Mouse (Mus musculus) kidney, postnatal 36 days (tissue): Measurements from ENCODE around the gene Elovl5.

Experiments
- DNase-seq, 2 experiments: peaks; one replicate each; pipeline ENCODE4 v3.0.0; 2021 to 2022; ENCODE audit warnings: mixed read lengths in 2 of 2

The Elovl5 gene

DNA sequence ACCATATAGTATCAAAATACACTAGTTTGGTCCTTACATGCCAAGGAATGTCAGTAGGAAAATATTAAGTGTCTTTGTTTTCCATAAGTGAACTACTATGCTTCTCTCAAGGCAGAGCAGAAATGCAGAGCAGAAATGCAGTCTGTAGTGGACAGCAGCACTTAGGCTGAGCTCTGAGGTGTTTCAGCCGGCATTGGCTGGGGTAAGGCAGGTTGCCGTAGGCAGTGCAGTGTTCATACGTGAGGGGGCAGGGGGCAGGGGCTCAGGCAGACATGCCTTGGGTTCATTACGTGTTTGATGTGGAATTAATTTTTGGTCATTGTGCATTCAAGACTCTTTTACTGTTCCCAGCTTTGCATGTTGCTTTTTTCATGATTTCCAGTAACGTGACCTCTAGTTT lies 12.1 kb downstream of the Elovl5 start:
- DNase-seq = no peak

DNA sequence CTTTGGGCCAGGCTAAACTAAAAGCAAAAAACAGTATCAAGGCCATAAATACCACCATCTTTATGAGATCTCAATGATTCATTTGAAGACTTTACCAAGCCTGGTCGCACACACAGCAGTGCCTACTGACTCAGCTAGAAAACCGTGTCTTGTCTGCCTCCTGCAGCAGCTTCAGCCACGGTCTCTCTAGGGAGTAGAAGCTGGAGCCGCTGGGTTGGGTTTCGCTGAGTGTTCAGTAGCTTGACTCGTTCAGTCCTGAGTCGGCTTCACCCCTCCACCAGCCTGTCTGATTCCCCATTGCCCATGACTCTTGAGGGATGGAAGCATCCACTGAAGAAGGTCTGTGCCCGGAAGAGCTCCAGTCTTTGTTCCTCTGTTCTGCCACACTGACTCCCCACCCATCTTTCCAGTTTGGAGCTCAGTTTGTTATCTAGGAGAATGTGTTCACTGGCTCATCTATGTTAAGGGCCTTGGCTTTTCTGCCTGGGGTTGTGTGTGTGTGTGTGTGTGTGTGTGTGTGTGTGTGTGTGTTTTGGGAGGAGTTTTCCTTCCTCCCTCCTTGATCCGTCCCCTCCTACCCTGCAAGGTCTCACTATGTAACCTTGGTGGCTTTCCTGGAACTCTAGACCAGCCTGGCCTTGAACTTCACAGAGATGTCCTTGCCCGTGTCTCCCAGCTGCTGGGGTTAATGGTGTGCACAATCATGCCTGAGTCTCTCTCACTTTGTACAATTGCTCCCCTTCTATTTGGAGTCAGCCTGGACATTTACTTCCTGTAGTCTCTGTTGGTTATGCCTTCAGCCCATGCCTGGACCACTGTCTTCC lies 13.1 kb downstream of the Elovl5 start:
- no peak for DNase-seq

DNA sequence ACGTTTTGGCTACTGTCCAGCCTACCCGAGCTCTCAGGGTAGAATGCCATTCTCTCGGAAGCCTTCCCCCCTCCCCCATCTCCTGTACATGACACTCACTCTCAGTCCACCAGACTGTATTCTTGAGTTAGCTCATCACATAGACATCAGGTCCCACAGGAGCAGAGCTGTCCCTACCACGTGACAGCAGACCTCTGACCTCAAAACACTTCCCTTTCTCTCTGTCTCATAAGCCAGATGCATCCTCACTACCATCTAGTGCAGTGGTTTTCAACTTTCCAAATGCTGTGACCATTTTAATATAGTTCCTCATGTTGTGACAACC lies 13.7 kb downstream of the Elovl5 start:
- DNase-seq = no peak

DNA sequence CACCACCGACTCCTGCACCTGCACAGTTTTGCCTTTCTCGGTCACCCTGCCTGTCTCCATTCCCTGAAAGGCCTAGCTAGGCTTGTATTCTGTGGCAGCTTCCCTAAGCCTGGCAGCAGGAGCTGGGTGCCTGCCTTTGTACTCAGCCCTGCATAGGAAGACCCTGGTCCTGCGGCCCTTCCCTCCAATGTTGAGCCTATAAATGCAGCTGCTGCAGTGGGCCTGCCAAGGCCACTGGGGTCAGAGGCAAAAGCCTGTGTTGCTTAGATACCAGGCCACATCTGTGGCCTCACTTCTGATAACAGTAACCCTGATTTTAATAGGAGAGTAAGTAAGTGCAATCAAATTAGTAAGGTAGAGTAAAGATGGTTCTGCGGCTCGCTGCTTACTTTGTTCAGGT lies 14.6 kb downstream of the Elovl5 start:
- DNase-seq = no peak

DNA sequence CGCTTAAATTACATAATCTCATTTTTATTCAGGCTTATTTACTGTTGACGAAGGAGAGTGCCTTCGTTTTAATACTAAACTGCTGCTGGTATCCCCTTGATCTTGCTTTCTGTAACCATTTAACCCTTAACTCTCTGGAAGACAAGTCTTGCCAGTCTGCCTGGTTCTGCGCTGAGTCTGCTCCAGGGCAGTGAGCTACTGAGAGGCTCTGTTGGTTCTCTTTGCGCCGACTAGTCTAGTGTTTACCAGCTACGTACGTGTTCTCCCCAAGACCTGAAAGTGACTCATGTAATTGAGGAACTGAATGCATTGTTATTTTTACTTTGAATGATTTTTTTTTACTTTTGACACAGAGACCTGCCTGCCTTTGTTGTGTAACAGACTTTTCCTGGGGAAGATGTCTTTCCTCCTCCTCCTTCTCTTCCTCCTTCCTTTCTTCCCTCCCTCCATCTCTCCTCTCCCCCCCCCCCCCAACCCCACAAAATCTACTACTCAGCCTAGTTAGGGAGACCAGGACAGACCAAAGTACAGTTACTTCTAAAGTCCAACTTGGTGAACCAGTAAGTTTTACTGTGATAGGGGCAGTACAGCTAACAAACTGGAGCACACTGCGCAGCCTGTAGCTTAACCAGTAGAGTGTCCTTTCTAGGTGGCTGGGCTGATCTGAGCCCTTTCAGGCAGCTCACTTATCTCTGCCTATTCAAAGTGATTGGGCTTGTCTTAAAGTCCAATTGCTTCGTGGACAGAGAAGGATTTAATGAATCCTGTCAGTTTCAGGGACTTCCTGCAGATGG lies 18.9 kb downstream of the Elovl5 start:
- DNase-seq = peak; percentile 49 to 77

DNA sequence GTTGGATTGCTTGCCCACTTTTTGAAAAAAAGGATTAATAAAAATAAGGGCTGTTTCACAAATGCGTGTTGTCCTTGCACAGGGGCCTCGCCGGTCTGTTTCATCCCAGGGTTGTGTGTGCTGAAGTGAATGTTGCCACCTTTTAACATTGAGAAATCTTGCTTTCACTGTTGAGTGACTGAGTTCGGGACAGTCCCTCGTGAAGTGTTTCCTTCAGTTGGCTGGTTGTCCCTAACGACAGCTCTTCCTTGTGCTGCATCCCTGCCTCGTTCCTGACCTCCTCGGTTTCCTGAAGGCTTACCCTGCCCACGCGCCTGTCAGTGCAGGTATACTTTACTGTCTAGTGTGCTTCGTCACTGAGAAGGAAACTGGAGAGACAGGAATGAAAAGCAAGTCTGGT lies 20.7 kb downstream of the Elovl5 start:
- DNase-seq = no peak

DNA sequence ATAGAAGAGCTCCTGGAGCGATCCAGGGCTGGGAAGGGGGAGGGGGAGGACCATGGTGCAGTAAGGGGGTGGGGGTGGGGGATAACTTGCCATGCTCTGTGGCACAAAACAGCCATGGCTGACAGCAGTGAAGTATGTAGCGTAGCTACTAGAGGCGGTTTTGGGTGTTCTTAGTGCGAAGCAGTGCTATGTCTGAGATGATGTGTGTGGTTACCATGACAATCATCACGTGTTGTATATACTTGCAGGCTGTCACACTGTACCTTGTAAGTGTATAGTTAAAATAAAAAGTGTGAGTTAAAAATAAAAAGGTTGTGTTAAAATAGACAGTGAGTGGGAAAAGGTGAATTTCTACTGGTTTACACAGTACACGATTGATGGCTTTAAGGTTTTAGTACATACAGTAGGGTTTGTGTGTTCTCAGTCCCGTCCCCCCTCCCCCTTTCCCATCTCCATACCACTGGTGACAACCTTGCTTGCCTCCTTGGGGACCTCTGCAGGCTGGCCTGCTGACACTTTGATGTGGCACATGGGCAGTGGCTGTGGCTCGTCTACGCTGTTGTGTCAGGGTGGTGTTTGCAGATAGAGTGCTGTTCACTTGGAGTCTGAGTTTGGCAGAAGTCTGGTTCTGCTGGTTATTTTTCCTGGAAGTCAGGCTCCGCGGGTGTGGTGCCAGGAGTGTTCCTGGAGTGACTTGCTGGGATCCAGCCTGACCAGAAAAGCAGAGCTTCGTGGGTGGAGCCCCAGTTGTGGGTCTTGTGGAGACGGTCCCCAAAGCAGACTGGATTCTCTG lies 21.8 kb downstream of the Elovl5 start:
- DNase-seq = peak; percentile 45 to 68

DNA sequence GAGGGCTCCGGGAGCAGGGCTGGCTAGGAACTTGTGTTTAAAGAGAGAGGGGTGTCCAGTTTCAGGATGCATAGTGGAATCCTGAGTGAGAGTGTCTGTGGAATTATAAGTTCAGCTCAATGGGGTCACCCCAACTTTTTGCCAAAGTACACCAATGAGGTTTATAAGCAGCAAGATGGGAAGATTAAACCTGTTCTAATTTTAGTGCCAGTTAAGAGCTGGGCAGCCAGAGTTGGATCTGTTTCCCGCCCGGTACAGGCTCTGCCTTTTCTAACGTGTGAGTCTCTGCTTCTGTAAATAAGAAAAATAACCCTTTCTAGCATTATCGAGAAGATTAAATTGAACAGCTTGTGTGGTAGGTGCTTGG lies 22.4 kb downstream of the Elovl5 start:
- DNase-seq = no peak

DNA sequence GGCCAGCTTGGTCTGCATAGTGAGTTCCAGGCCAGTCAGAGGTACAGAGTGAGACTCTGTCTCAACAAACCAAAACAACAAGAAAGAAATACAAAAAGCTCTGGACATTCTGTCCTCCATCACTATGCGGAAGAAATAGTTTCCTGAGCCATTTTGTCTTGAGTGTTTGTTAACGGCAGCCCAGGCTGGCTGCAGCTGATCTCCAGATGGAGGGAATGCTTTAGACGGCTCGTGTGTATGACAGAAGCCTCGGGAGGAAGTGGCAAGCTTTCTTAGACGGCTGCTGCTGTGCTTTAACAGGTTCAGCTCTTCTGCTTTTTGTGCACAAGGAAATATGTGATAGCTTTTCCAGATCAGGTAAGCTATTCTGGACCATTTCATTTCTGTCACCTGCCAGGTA lies 23.9 kb downstream of the Elovl5 start:
- no peak for DNase-seq

DNA sequence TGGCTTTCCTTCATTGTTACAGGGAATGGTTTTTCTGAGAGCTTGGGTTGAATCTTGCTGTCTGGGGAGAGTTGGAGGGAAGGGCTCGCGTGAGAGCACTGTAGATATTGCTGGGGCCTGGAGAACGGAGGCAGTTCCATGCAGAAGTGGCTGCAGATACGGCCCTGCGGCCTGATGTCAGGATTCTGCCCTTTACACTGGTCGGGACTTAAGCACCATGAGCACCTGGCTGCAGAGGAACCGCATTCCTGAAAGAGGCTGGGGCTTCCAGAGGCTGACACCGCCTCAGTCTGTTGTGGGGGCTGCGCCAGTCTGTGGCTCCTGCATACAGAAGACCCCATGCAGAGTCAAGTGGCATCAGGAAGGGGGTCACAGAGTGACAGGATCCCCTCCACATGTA lies 24.7 kb downstream of the Elovl5 start:
- no peak for DNase-seq

DNA sequence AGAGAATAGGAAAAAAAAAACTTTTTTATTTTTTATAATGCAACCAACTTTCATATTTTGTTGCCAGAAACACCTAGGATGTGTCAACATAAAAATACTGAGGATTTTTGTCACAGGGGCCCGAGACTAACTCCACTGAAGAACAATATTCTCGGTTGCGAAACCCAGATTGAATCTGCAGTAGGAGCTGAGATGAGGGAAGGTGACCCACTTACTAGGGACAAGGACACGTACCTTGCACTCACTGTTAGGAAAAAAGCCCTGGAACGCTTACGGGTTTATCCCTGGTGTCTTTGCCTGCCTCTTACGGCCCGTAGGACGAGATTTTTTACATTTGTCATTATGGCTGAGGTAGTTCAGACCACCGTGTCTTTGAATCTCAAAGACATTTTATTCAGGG lies 25.2 kb downstream of the Elovl5 start:
- DNase-seq = no peak

DNA sequence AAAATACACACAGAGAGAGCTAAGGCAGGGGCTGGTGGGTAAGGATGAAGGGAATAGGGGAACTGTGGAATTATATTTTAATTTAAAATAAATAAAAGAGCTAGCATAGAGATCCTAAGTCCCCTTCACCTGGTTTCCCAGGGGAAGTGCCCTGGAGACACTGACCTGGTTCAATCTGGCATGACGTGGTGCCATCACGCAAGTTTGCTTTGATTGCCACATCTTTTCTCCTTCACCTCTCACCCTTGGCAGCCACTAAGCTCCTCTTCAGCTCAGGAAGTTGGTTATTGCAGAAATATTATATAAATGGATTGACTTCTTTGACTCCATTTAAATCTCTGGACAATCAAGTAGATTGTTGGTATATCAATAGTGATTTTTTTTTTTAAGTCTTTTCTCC lies 26.2 kb downstream of the Elovl5 start:
- DNase-seq = no peak

DNA sequence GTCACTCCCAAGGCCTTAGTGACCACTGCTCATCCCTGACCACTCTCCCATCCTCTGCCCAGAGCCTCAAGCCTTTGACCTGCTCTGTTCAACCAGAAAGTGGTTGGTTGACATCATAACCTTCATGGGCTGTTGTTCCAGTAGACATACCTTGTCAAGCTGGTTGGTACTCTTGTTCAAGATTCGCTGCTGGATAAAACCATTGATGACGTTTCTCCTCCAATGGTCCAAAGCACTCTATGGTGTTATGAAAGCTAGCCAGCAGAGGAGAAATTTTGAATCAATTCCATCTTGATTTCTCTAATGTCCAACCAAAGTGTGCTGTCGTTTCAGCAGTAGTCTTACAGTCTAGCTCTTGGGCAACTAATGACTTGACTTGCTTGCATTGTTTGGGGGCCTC lies 27.0 kb downstream of the Elovl5 start:
- no peak for DNase-seq

DNA sequence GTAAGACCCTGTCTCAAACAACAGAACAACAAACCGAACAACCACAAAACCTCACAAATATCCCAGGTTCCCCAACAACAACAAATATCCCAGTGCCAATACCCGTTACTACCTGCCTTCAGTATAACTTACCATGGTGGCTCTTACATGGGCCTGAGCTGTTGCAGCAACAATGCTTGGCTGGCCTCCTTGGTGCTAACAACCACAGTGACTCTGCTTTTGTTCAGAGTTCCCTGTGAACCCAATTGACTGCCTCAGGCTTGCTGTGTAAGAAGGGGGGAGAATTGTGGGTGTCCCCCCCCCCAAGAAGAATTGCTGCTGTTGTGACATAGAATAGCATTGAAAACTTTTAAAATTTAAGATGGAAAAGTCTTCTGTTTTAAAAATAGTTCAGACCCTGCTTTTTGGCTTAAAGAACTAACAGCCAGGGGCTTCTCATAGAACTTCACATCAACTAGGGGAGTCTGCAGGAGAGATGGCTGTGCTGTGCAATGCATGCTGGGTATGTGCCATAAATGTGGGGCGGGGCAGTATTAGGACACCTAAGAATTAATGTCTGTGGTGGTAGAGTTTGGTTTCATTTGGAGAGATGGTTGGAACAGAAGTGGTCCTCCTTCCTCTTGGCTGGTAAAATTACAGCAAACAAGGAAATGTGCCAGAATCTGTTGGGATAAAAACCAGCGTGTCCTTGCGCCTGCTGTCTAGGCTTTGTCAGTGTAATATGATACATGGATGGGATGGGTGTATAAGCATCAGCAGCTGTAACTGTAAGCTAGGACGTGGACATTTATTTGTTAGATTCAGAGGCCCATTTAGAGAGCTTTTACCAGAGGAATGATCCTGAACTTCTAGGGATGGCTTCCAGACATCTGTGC lies 28.9 kb downstream of the Elovl5 start:
- no peak for DNase-seq

DNA sequence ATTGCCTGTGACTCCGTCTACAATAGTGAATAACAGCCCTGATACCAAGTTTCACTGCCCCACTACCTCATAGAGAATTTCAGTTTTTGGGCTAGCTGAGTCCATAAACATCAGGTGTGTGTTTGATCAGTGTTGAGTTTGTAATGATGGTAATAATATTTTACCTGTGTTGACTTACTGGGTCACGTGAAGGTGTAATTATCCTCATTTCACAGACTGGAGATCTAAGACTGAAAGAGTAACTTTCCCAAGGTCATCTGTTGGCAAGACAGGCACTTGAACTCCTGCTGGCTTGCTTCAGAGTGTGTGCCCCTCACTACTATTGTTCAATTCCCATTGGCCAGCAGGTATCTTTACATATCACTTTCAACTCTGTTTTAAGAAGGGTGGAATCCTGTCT lies 31.1 kb downstream of the Elovl5 start:
- DNase-seq = no peak

DNA sequence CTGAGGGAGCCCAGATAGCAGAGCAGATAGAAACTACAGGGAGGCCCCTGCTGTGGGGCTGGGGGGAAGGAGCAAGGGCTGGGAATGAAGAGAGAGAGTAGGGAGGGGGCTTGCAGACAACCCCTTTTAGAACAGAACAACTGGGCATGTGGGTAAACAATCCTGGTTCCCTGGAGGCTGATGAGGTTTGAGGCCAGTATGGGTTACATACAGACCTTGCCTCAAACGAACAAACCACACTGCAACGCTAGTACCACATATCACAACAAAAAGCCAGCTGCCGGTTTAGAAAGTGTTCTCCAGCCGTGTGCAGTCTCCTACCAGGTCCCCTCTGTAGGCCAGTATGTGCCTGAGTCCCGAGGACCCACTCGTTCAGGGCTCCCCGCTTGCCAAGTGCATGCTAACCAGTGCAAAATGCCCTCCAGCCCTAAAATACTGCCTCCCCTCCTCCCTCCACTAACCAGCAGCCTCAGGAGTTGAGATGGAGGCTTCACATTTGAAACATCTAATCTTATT lies 32.6 kb downstream of the Elovl5 start:
- no peak for DNase-seq

DNA sequence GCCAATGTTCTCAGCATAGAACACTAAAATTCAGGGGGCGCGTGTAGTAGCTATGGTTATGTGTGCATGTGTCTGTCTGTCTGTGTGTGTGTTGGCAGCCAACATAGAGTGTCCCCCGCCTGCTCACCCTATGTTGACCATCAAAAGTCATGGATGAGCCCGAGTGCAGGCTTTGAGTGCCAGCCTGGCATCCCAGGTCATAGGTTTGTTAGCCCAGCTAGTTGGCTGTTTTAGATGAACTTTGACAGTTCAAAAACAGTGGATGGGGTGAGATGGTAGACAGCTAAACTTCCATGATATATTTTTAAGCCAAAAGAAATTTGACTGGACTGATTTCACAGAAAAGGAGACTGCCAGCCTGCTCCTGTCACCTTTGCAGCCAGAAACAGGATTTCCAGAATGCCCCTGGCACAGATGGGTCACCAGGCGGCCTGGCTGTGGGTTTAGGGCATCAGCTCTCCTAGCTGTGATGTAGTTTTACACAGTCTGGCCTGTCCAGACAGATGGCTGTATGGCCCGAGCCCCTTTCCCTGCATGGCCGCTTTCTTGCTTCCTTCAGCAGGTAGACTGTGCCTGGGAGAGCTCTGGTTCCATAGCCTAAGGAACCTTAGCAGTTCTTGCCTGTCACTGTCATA lies 33.8 kb downstream of the Elovl5 start:
- DNase-seq = no peak

DNA sequence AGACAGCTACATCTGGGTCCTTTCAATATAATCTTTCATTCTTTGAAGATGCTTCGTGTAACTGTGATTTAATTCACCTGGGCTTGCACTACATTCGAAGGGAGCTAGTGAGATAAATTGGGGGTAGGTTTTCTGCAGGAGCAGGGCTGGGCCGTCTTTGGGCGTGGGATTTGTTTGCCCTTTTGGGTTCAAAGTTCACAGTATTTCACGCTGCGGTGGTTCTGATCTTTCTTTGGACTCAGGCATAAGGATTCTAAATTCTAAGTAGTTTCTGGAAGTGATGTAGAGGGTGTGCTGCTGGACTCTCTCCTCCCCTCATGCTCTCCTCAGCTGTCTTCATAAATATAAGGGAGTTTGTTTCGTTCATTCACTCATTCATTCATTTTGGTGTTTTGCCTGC lies 34.8 kb downstream of the Elovl5 start:
- peak; percentile 35 to 46 for DNase-seq

DNA sequence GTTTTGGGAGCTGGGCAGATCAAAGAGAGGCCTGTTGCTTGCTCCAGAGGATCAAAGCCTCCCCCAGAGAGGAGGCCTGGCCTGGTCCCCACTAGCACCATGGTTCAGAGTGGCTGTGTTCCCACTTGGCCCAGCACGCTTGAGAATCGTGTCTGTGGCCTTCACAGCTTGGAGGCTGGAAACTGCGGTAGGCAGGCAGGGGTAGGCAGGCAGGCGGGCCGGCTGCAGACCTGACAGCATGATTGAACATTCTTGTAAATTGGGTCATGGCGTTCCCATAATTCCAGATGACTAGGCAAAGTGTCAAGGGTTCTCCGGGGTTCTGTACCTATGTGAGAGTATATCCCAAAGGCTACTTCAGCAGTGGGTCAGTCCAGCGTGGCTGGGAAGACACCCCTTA lies 35.9 kb downstream of the Elovl5 start:
- no peak for DNase-seq

DNA sequence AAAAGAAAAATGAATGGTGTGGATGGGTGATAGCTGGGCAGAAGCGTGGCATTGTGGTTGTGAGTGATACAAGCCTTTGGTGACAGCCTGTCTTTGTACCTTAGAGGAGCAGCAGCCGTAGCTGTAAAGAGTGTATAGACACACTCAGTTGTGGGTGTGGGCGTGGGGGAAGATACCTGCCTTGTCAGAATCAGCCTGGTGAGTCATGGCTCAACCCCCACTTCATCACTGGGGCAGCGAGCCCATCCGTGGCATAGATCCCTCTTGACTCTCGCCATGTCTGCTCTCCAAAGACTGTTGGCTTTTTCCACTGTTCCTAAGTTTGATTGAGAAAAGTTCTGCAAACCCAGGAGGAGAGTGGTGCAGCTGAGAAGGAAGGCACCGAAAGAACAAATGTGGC lies 37.3 kb downstream of the Elovl5 start:
- DNase-seq = no peak

DNA sequence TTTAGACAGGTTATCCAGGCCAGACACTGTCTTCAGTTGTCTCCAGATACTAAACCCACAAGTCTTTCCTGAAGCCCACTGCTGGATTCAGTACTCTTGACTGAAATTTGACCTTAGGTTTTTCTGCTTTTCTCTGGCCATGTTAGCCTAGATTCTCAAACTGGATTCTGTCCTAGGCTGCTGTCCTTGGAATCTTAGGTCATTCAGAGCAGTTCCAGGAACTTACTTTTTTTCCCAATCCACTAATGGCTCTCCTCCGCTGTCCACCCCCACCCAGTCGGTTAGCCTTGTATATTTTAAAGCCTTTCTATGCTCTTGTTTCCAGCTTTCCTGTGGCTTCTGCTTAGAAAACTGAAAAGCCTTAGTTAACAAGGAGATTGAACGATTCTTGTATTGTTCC lies 37.8 kb downstream of the Elovl5 start:
- no peak for DNase-seq

DNA sequence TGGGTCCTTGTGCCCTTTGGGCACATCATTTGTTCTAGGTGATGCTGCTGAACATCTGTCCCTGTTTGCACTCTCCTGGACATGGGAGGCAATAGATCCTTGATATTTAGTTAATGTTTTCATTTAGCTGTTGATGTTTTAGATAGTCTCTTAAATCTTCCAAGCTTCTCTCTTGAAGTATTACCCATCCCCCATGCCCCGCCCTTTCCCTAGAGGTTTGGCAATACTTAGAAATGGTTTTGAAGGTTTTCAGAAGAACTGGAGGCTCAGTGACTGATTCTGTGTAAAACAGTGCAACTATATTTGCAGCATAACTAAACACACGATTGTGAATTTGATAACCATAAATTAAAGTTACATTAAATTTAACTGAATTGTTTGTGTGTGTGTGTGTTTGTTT lies 38.3 kb downstream of the Elovl5 start:
- no peak for DNase-seq
